Mouse (Mus musculus) ZHBTc4 (cell line): ENCODE data around the gene Pik3c2a.

Experiments
- DNase-seq: peaks from one replicate; pipeline ENCODE4 v3.0.0-alpha.2; 2011; ENCODE audit warnings: low read depth, low spot score

Pik3c2a gene

GRCm38 (mm10) chr7:116392329-116392728 lies 50.9 kb downstream of the Pik3c2a start:
- DNase-seq = no peak

- DNase-seq = peak; percentile 53
Measured at GRCm38 (mm10) chr7:116387389-116387788, 55.9 kb downstream of the Pik3c2a start.

GRCm38 (mm10) chr7:116379181-116379580 lies 64.1 kb downstream of the Pik3c2a start:
- DNase-seq = peak; percentile 63

- DNase-seq = no peak
Measured at GRCm38 (mm10) chr7:116374284-116374683, 69.0 kb downstream of the Pik3c2a start.

GRCm38 (mm10) chr7:116336226-116336625 lies 107.0 kb downstream of the Pik3c2a start:
- peak; percentile 74 for DNase-seq

GRCm38 (mm10) chr7:116335133-116335532 lies 108.1 kb downstream of the Pik3c2a start:
- DNase-seq = no peak

GRCm38 (mm10) chr7:116334669-116335038 lies 108.6 kb downstream of the Pik3c2a start:
- no peak for DNase-seq

- DNase-seq = peak; percentile 99
Measured at GRCm38 (mm10) chr7:116333713-116334668, 109.3 kb downstream of the Pik3c2a start, which contains the start of gene Rps13. Gene Rps13, minus strand, starts transcription at chr7:116334195.

GRCm38 (mm10) chr7:116331246-116331645 lies 112.0 kb downstream of the Pik3c2a start:
- peak; percentile 26 for DNase-seq

- no peak for DNase-seq
Measured at GRCm38 (mm10) chr7:116329858-116330257, 113.4 kb downstream of the Pik3c2a start.

- DNase-seq = no peak
Measured at GRCm38 (mm10) chr7:116328777-116329176, 114.5 kb downstream of the Pik3c2a start.

GRCm38 (mm10) chr7:116327901-116328300 lies 115.3 kb downstream of the Pik3c2a start:
- no peak for DNase-seq

- DNase-seq = peak; percentile 81
Measured at GRCm38 (mm10) chr7:116323331-116323964, 119.8 kb downstream of the Pik3c2a start.

- peak; percentile 78 for DNase-seq
Measured at GRCm38 (mm10) chr7:116309456-116309855, 133.8 kb downstream of the Pik3c2a start.

- peak; percentile 93 for DNase-seq
Measured at GRCm38 (mm10) chr7:116308632-116308991, 134.6 kb downstream of the Pik3c2a start.

- peak; percentile 92 for DNase-seq
Measured at GRCm38 (mm10) chr7:116307871-116308631, 135.2 kb downstream of the Pik3c2a start, which contains the start of gene Plekha7. Gene Plekha7, minus strand, starts transcription at chr7:116308376.

- DNase-seq = peak; percentile 95
Measured at GRCm38 (mm10) chr7:116307099-116307870, 136.0 kb downstream of the Pik3c2a start.

- peak; percentile 74 for DNase-seq
Measured at GRCm38 (mm10) chr7:116306601-116307000, 136.6 kb downstream of the Pik3c2a start.

- DNase-seq = no peak
Measured at GRCm38 (mm10) chr7:116301661-116302311, 141.5 kb downstream of the Pik3c2a start.

GRCm38 (mm10) chr7:116301144-116301543 lies 142.1 kb downstream of the Pik3c2a start:
- DNase-seq = peak; percentile 83
